Mouse (Mus musculus) kidney, postnatal 0 days (tissue): ENCODE measurements at regions not wholly inside any gene's neighbourhood (a gene's known extent, or its start where the extent isn't known, plus 50 kb on each side); places are given as distances from the start of the nearest gene placed in this dataset.

Experiments used
- ATAC-seq: fragments of 200-750 bp; cut with Nextera tagmentation; replicated peaks from 2 replicates; pipeline ENCODE4 v1.8.0; 2017; ENCODE audit warnings: low read depth, moderate number of reproducible peaks, moderate TSS enrichment, moderate library complexity; ENCODE audit not compliant: low FRiP score
- DNase-seq: peaks from one replicate; pipeline ENCODE4 v3.0.0-alpha.2; 2016; ENCODE audit warnings: low spot score
- H3K27ac ChIP-seq: fragments of 300-500 bp; sonication (generic); 2 replicates; pipeline ENCODE4 v1.5.1; 2014; ENCODE audit warnings: mild to moderate bottlenecking
- H3K27me3 ChIP-seq: fragments of 300-500 bp; sonication (generic); 2 replicates; pipeline ENCODE4 v1.6.1; 2014; ENCODE audit warnings: low read length, mixed read lengths; ENCODE audit not compliant: insufficient read depth
- H3K36me3 ChIP-seq: fragments of 300-500 bp; sonication (generic); 2 replicates; pipeline ENCODE4 v1.6.1; 2014; ENCODE audit warnings: low read length, mixed read lengths; ENCODE audit not compliant: insufficient read depth
- H3K4me1 ChIP-seq: fragments of 300-500 bp; sonication (generic); replicated peaks from 2 replicates; pipeline ENCODE4 v1.6.1; 2014; ENCODE audit warnings: antibody characterized with exemption, low read length, mixed read lengths; ENCODE audit not compliant: insufficient read depth
- H3K4me2 ChIP-seq: fragments of 300-500 bp; sonication (generic); 2 replicates; pipeline ENCODE4 v1.6.1; 2014; ENCODE audit warnings: mild to moderate bottlenecking, low read length, moderate library complexity, mixed read lengths
- H3K4me3 ChIP-seq: fragments of 300-500 bp; sonication (generic); replicated peaks from 2 replicates; pipeline ENCODE4 v1.5.1; 2014; ENCODE audit warnings: low read depth, low read length
- H3K9ac ChIP-seq: fragments of 300-500 bp; sonication (generic); 2 replicates; pipeline ENCODE4 v1.6.1; 2014; ENCODE audit warnings: low read depth, low read length
- H3K9me3 ChIP-seq: fragments of 300-500 bp; sonication (generic); replicated peaks from 2 replicates; pipeline ENCODE4 v1.6.1; 2016; ENCODE audit warnings: low read length, inconsistent platforms, mixed read lengths
- CTCF ChIP-seq: IDR thresholded peaks from 2 replicates; pipeline ENCODE4 v1.5.1; 2016; ENCODE audit warnings: antibody characterized with exemption, low read depth, mild to moderate bottlenecking, moderate library complexity
- WGBS: fragments of 180-500 bp; shearing (Covaris S2); extraction: QIAGEN DNeasy Blood & Tissue Kit; methylation state at CpG from one replicate; pipeline ENCODE4 v1.1.7; 2014; 5-methylcytosine and 5-hydroxymethylcytosine counted together

GRCm38 (mm10) chr12:77143521-77143920 lies 94.4 kb upstream of the Fut8 start:
- Histone ChIP-seq H3K9me3 (no peaks in the 10 kb centered on the region), H3K4me2 (no peak overlapping the region), H3K36me3 (no peaks in the 10 kb centered on the region), H3K27me3 (no peaks in the 10 kb centered on the region), H3K27ac (no peak overlapping the region), H3K4me3 (no peak overlapping the region), H3K4me1 (no peaks in the 10 kb centered on the region), H3K9ac (no peak overlapping the region)
- DNase-seq: no peak
- ATAC-seq: no peak
- 67% methylated on average over 6 of the region's 6 CpGs for WGBS
- no peak for TF ChIP-seq CTCF

GRCm38 (mm10) chr12:77143105-77143504 lies 94.8 kb upstream of the Fut8 start:
- 95% methylated on average over 12 of the region's 12 CpGs for WGBS
- H3K9ac ChIP-seq: no peak overlapping the region
- no peak for TF ChIP-seq CTCF
- DNase-seq (no peak), ATAC-seq (no peak)
- H3K27ac ChIP-seq: no peak overlapping the region
- H3K27me3 ChIP-seq: no peaks in the 10 kb centered on the region
- no peaks in the 10 kb centered on the region for H3K36me3 ChIP-seq
- no peaks in the 10 kb centered on the region for H3K9me3 ChIP-seq
- no peak overlapping the region for H3K4me2 ChIP-seq
- H3K4me3 ChIP-seq: no peak overlapping the region
- no peaks in the 10 kb centered on the region for H3K4me1 ChIP-seq

GRCm38 (mm10) chr12:77142224-77142623 lies 95.7 kb upstream of the Fut8 start:
- H3K27ac ChIP-seq: no peak overlapping the region
- WGBS: 86% methylated on average over 4 of the region's 4 CpGs
- no peak overlapping the region for H3K4me2 ChIP-seq
- H3K9me3 ChIP-seq: no peaks in the 10 kb centered on the region
- H3K27me3 ChIP-seq: no peaks in the 10 kb centered on the region
- ATAC-seq (no peak), DNase-seq (no peak)
- H3K4me1 ChIP-seq: no peaks in the 10 kb centered on the region
- no peak overlapping the region for H3K4me3 ChIP-seq
- TF ChIP-seq CTCF: no peak
- no peaks in the 10 kb centered on the region for H3K36me3 ChIP-seq
- no peak overlapping the region for H3K9ac ChIP-seq

- Histone ChIP-seq H3K4me2 (no peak overlapping the region), H3K9me3 (no peaks in the 10 kb centered on the region), H3K27me3 (no peaks in the 10 kb centered on the region), H3K27ac (no peak overlapping the region), H3K4me3 (no peak overlapping the region), H3K9ac (no peak overlapping the region), H3K4me1 (no peaks in the 10 kb centered on the region), H3K36me3 (no peaks in the 10 kb centered on the region)
- 73% methylated on average over 8 of the region's 8 CpGs for WGBS
- no peak for ATAC-seq
- no peak for DNase-seq
- TF ChIP-seq CTCF: no peak
Observed at GRCm38 (mm10) chr12:77141260-77142201, 96.4 kb upstream of the Fut8 start.

- no peak overlapping the region for H3K9ac ChIP-seq
- H3K4me2 ChIP-seq: no peak overlapping the region
- no peak overlapping the region for H3K4me3 ChIP-seq
- no peak for ATAC-seq
- H3K9me3 ChIP-seq: no peaks in the 10 kb centered on the region
- DNase-seq: no peak
- H3K36me3 ChIP-seq: no peaks in the 10 kb centered on the region
- H3K27me3 ChIP-seq: no peaks in the 10 kb centered on the region
- no peak overlapping the region for H3K27ac ChIP-seq
- 34% methylated on average over 6 of the region's 6 CpGs for WGBS
- H3K4me1 ChIP-seq: no peaks in the 10 kb centered on the region
- no peak for TF ChIP-seq CTCF
Observed at GRCm38 (mm10) chr12:77140656-77141055, 97.3 kb upstream of the Fut8 start.

- Histone ChIP-seq H3K27ac (no peak overlapping the region), H3K36me3 (no peaks in the 10 kb centered on the region), H3K27me3 (no peaks in the 10 kb centered on the region), H3K4me3 (no peak overlapping the region), H3K9me3 (no peaks in the 10 kb centered on the region), H3K9ac (no peak overlapping the region), H3K4me2 (no peak overlapping the region), H3K4me1 (no peaks in the 10 kb centered on the region)
- DNase-seq (no peak), ATAC-seq (no peak)
- no peak for TF ChIP-seq CTCF
- WGBS: 65% methylated on average over 5 of the region's 5 CpGs
Observed at GRCm38 (mm10) chr12:77140141-77140540, 97.8 kb upstream of the Fut8 start.
